Mouse (Mus musculus) intestine, postnatal 0 days (tissue): ENCODE data around the gene Tacc2. TPM values are rescaled to one million over a fixed set of nuclear protein-coding genes. Genes with fewer than 3 reads are reported as not detected.
A peak's percentile ranks its signal among the peaks of the same experiment; 100 is the strongest.
"Not testable (repeated sequence)": the region's sequence is repeated elsewhere in the genome, so short reads cannot be mapped to it uniquely, and the experiment has no call there.

Source experiments
- ATAC-seq: fragments of 200-750 bp; cut with Nextera tagmentation; 2 replicates; pipeline ENCODE4 v1.8.0; 2017; ENCODE audit warnings: mild to moderate bottlenecking, moderate TSS enrichment, moderate library complexity
- H3K27ac ChIP-seq: fragments of 300-500 bp; sonication (generic); 2 replicates; pipeline ENCODE4 v1.5.1; 2014; ENCODE audit warnings: mild to moderate bottlenecking, low read depth, low read length, moderate library complexity
- H3K27me3 ChIP-seq: fragments of 300-500 bp; sonication (generic); replicated peaks from 2 replicates; pipeline ENCODE4 v1.6.1; 2014; ENCODE audit warnings: low read length, mixed read lengths; ENCODE audit not compliant: control insufficient read depth, insufficient read depth
- H3K36me3 ChIP-seq: fragments of 300-500 bp; sonication (generic); 2 replicates; pipeline ENCODE4 v1.6.1; 2014; ENCODE audit warnings: mild to moderate bottlenecking, moderate library complexity; ENCODE audit not compliant: control insufficient read depth, insufficient read depth
- H3K4me1 ChIP-seq: fragments of 300-500 bp; sonication (generic); replicated peaks from 2 replicates; pipeline ENCODE4 v1.6.1; 2014; ENCODE audit warnings: antibody characterized with exemption, low read length, mixed read lengths; ENCODE audit not compliant: control insufficient read depth, insufficient read depth
- H3K4me2 ChIP-seq: fragments of 300-500 bp; sonication (generic); replicated peaks from 2 replicates; pipeline ENCODE4 v1.6.1; 2014; ENCODE audit warnings: low read depth, mild to moderate bottlenecking, moderate library complexity
- H3K4me3 ChIP-seq: fragments of 300-500 bp; sonication (generic); 2 replicates; pipeline ENCODE4 v1.5.1; 2014; ENCODE audit warnings: low read depth, low read length
- H3K9ac ChIP-seq: fragments of 300-500 bp; sonication (generic); 2 replicates; pipeline ENCODE4 v1.6.1; 2014; ENCODE audit warnings: mild to moderate bottlenecking, low read depth, low read length
- H3K9me3 ChIP-seq: fragments of 300-500 bp; sonication (generic); 2 replicates; pipeline ENCODE4 v1.6.1; 2016; ENCODE audit warnings: mixed run types; ENCODE audit not compliant: control insufficient read depth
- CTCF ChIP-seq: sonication (generic); IDR thresholded peaks from 2 replicates; pipeline ENCODE4 v1.5.1; 2016; ENCODE audit warnings: low read depth, mild to moderate bottlenecking, control low read depth, antibody characterized with exemption, moderate library complexity
- WGBS: fragments of 180-500 bp; shearing (Covaris S2); extraction: QIAGEN DNeasy Blood & Tissue Kit; methylation state at CpG from one replicate; pipeline ENCODE4 v1.1.7; 2014; 5-methylcytosine and 5-hydroxymethylcytosine counted together
- polyA plus RNA-seq: library from polyadenylated mRNA; unstranded; fragments of >200 nt; fragmentation: Nextera tagmentation; extraction: Ambion mirVana; gene quantifications from 2 replicates; pipeline ENCODE4 v1.2.1, GENCODE M21; 2015

Gene Tacc2
- 27.7 TPM in 2 replicates for polyA plus RNA-seq

- ATAC-seq, result no peak
- Histone ChIP-seq H3K9ac (no peak within 1 kb of the TSS), H3K4me2 (peak within 1 kb of the TSS; percentile 61), H3K9me3 (no peaks in the 10 kb centered on the region), H3K27me3 (no peaks in the 10 kb centered on the region), H3K4me1 (peaks cover 4% of the 10 kb centered on the region; the same call in 1 of the 2 replicates), H3K27ac (no peak within 1 kb of the TSS), H3K4me3 (peak within 1 kb of the TSS; percentile 28), H3K36me3 (no peaks in the 10 kb centered on the region)
- TF ChIP-seq CTCF, result no peak
- 24% methylated on average over 15 of the region's 15 CpGs for WGBS
Observed at GRCm38 (mm10) chr7:130577388-130578003, at the start of gene Tacc2. Gene Tacc2, plus strand, starts transcription at chr7:130577438.

GRCm38 (mm10) chr7:130531138-130531537, 46.1 kb upstream of the Tacc2 start:
- not testable (repeated sequence) for ATAC-seq, H3K4me1 ChIP-seq, H3K4me3 ChIP-seq, H3K9me3 ChIP-seq, H3K27me3 ChIP-seq, H3K9ac ChIP-seq, H3K27ac ChIP-seq, H3K4me2 ChIP-seq
- 95% methylated on average over 14 of the region's 15 CpGs for WGBS
- H3K36me3 ChIP-seq, result peaks cover 32% of the 10 kb centered on the region

GRCm38 (mm10) chr7:130533316-130534260, 43.6 kb upstream of the Tacc2 start:
- WGBS, result 47% methylated on average over 24 of the region's 25 CpGs
- Histone ChIP-seq H3K4me3 (no peak overlapping the region), H3K36me3 (peaks cover 50% of the 10 kb centered on the region)

GRCm38 (mm10) chr7:130535174-130535573, 42.1 kb upstream of the Tacc2 start:
- H3K9ac ChIP-seq, result no peak overlapping the region
- no peak overlapping the region for H3K4me3 ChIP-seq
- H3K36me3 ChIP-seq, result peaks cover 59% of the 10 kb centered on the region
- ATAC-seq, result no peak
- no peaks in the 10 kb centered on the region for H3K4me1 ChIP-seq
- no peak overlapping the region for H3K4me2 ChIP-seq
- H3K9me3 ChIP-seq, result no peaks in the 10 kb centered on the region
- TF ChIP-seq CTCF, result peak; percentile 50
- 88% methylated on average over 4 of the region's 4 CpGs for WGBS
- no peak overlapping the region for H3K27ac ChIP-seq
- no peaks in the 10 kb centered on the region for H3K27me3 ChIP-seq

More at GRCm38 (mm10) chr7:130533316-130534260, 43.6 kb upstream of the Tacc2 start:
- H3K27ac ChIP-seq, result no peak overlapping the region
- ATAC-seq, result peak; percentile 77
- H3K9ac ChIP-seq, result no peak overlapping the region
- no peaks in the 10 kb centered on the region for H3K27me3 ChIP-seq
- no peak overlapping the region for H3K4me2 ChIP-seq
- no peaks in the 10 kb centered on the region for H3K4me1 ChIP-seq
- peak; percentile 95 for TF ChIP-seq CTCF
- H3K9me3 ChIP-seq, result no peaks in the 10 kb centered on the region

- Histone ChIP-seq H3K27me3 (no peaks in the 10 kb centered on the region), H3K4me3 (no peak overlapping the region), H3K27ac (no peak overlapping the region), H3K4me2 (no peak overlapping the region), H3K4me1 (no peaks in the 10 kb centered on the region), H3K9ac (no peak overlapping the region), H3K9me3 (no peaks in the 10 kb centered on the region), H3K36me3 (peaks cover 70% of the 10 kb centered on the region)
- no peak for ATAC-seq
- WGBS, result 45% methylated on average over 4 of the region's 4 CpGs
- TF ChIP-seq CTCF, result no peak
Observed at GRCm38 (mm10) chr7:130537068-130537467, 40.2 kb upstream of the Tacc2 start.

- Histone ChIP-seq H3K4me2 (no peak overlapping the region), H3K27me3 (no peaks in the 10 kb centered on the region), H3K36me3 (peaks cover 66% of the 10 kb centered on the region), H3K27ac (no peak overlapping the region), H3K4me3 (no peak overlapping the region), H3K9ac (no peak overlapping the region), H3K4me1 (no peaks in the 10 kb centered on the region), H3K9me3 (no peaks in the 10 kb centered on the region)
- no peak for ATAC-seq
- WGBS, result 92% methylated on average over 7 of the region's 7 CpGs
- no peak for TF ChIP-seq CTCF
Observed at GRCm38 (mm10) chr7:130540176-130540575, 37.1 kb upstream of the Tacc2 start.
